Mouse (Mus musculus) C2C12 (cell line): ENCODE data around the gene Nrp1. TPM values are rescaled to one million over a fixed set of nuclear protein-coding genes. Genes with fewer than 3 reads are reported as not detected.

Experiments used
- H3K27me3 ChIP-seq: one replicate; pipeline ENCODE4 v1.6.1; 2011; ENCODE audit not compliant: control insufficient read depth, insufficient read depth, insufficient read length
- H3K36me3 ChIP-seq: one replicate; pipeline ENCODE4 v1.6.1; 2011; ENCODE audit not compliant: control insufficient read depth, insufficient read depth
- H3K4me3 ChIP-seq: one replicate; pipeline ENCODE4 v1.5.1; 2011; ENCODE audit warnings: mild to moderate bottlenecking, control low read depth; ENCODE audit not compliant: poor library complexity, insufficient read depth, severe bottlenecking
- H3K79me2 ChIP-seq: one replicate; pipeline ENCODE4 v1.6.1; 2011; ENCODE audit not compliant: control insufficient read depth, insufficient read depth
- H3K79me3 ChIP-seq: one replicate; pipeline ENCODE4 v1.6.1; 2011; ENCODE audit warnings: low read depth, control low read depth
- H3ac ChIP-seq: one replicate; pipeline ENCODE3; 2011; ENCODE audit warnings: low read depth; ENCODE audit not compliant: control insufficient read depth, insufficient read length
- CEBPB ChIP-seq: IDR thresholded peaks from one replicate; pipeline ENCODE4 v1.6.1; 2011; ENCODE audit warnings: low read depth, mild to moderate bottlenecking, control low read depth, moderate library complexity
- CTCF ChIP-seq: IDR thresholded peaks from one replicate; pipeline ENCODE4 v1.5.1; 2011; ENCODE audit not compliant: control insufficient read depth, insufficient read depth, insufficient read length
- FOSL1 ChIP-seq: IDR thresholded peaks from one replicate; pipeline ENCODE4 v1.8.0; 2011; ENCODE audit warnings: mild to moderate bottlenecking, low read length; ENCODE audit not compliant: poor library complexity, insufficient read depth, severe bottlenecking
- MAX ChIP-seq: IDR thresholded peaks from one replicate; pipeline ENCODE4 v1.6.1; 2011; ENCODE audit warnings: mild to moderate bottlenecking, control low read depth
- MYOD1 ChIP-seq: IDR thresholded peaks from one replicate; pipeline ENCODE4 v1.6.1; 2011; ENCODE audit warnings: low read depth; ENCODE audit not compliant: control insufficient read depth, insufficient read length
- MYOG ChIP-seq: IDR thresholded peaks from one replicate; pipeline ENCODE4 v1.6.1; 2011; ENCODE audit not compliant: control insufficient read depth, insufficient read length; ENCODE audit errors: extremely low read depth
- USF1 ChIP-seq: IDR thresholded peaks from one replicate; pipeline ENCODE4 v1.6.1; 2011; ENCODE audit warnings: low read depth, mild to moderate bottlenecking, control low read depth, moderate library complexity
- polyA plus RNA-seq: library from polyadenylated mRNA; unstranded; fragments of >200 nt; fragmentation: generic; extraction: Trizol; gene quantifications from one replicate; pipeline ENCODE4 v1.2.1, GENCODE M21; 2012; ENCODE audit warnings: missing spikeins

Nrp1 gene
- polyA plus RNA-seq, 1 experiment: 19.1 TPM

- TF ChIP-seq CEBPB (no peak), MYOG (no peak), MAX (no peak), MYOD1 (no peak)
- Histone ChIP-seq H3K36me3 (peaks cover 20% of the 10 kb centered on the region), H3K79me3 (no peaks in the 10 kb centered on the region), H3K27me3 (no peaks in the 10 kb centered on the region), H3K79me2 (no peaks in the 10 kb centered on the region), H3K4me3 (no peak overlapping the region), H3ac (no peak overlapping the region)
Measured at GRCm38 (mm10) chr8:128450390-128451032, 92.1 kb downstream of the Nrp1 start.

DNA sequence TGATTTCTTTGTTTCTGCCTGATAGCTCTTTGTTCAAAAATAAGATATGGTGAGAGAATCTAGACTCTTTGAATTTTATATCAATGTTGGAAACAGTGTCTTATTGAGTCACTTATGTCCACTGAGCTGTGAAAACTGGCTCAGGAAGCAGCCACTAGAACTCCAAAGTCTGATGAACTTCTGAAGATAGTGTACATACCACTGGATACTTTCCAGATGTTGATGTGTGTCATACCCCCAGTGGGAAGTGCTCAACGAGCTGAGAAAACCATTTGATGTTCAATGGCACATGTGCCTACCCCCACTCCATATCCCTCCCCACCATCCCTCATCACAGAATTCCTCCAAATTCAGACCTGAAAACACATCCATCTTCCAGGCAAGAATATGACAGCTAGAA lies 92.7 kb downstream of the Nrp1 start:
- H3K36me3 ChIP-seq: peaks cover 18% of the 10 kb centered on the region
- no peaks in the 10 kb centered on the region for H3K79me2 ChIP-seq
- no peak overlapping the region for H3K4me3 ChIP-seq
- no peak for TF ChIP-seq MAX
- H3ac ChIP-seq: no peak overlapping the region
- no peaks in the 10 kb centered on the region for H3K79me3 ChIP-seq
- H3K27me3 ChIP-seq: no peaks in the 10 kb centered on the region

DNA sequence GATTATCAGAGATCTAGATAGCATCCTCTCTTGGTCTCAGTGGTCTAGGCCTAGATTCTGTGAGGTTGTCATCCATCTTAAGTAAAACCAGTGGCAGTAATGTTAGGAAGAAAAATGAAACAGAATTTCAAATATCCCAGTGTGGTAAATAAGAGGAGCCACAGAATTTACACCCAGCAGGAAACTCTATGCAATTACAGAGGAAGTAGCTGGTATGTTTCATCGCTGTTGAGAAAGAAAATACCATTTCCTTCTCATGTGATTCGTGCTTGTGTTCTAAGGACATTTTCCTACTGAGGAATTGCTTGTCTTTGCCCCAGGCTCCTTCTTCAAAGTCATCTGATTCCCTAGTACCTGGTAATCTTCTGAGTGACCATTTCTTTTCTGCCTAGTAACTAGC lies 95.1 kb downstream of the Nrp1 start:
- H3K27me3 ChIP-seq: no peaks in the 10 kb centered on the region
- peaks cover 3% of the 10 kb centered on the region for H3K36me3 ChIP-seq
- no peak overlapping the region for H3K4me3 ChIP-seq
- no peak overlapping the region for H3ac ChIP-seq
- no peaks in the 10 kb centered on the region for H3K79me2 ChIP-seq
- no peaks in the 10 kb centered on the region for H3K79me3 ChIP-seq
- TF ChIP-seq CTCF (no peak), USF1 (no peak)

- TF ChIP-seq USF1 (no peak), MYOD1 (no peak), CTCF (no peak), MAX (no peak), CEBPB (no peak), FOSL1 (no peak)
- no peaks in the 10 kb centered on the region for H3K27me3 ChIP-seq
- peaks cover 3% of the 10 kb centered on the region for H3K36me3 ChIP-seq
- H3K79me2 ChIP-seq: no peaks in the 10 kb centered on the region
- no peaks in the 10 kb centered on the region for H3K79me3 ChIP-seq
- H3K4me3 ChIP-seq: no peak overlapping the region
- no peak overlapping the region for H3ac ChIP-seq
Measured at GRCm38 (mm10) chr8:128454026-128454425, 95.6 kb downstream of the Nrp1 start.

DNA sequence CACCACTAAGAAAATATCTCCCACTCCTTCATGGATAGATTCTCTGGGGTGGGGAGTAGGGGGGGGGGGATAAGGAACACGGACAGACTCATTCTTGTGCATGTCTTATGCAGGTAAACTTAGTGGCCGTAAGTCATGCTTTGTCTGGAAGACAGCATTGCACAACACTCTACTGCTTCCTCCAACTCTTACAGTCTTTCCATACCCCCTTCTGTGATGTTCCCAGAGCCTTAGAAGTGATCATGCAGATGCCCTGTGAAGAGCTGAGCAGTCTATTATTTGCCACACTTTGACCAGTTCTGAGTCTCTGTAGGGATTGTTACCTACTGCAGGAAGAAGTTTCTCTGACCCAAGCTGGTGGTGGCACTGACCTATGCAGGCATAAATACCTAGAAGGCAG lies 98.9 kb downstream of the Nrp1 start:
- Histone ChIP-seq H3K79me2 (no peaks in the 10 kb centered on the region), H3ac (no peak overlapping the region), H3K36me3 (peaks cover 16% of the 10 kb centered on the region), H3K79me3 (no peaks in the 10 kb centered on the region), H3K4me3 (no peak overlapping the region), H3K27me3 (no peaks in the 10 kb centered on the region)
- TF ChIP-seq CEBPB (no peak), MAX (no peak), USF1 (no peak)

- Histone ChIP-seq H3K36me3 (peaks cover 18% of the 10 kb centered on the region), H3K79me2 (no peaks in the 10 kb centered on the region), H3K79me3 (no peaks in the 10 kb centered on the region), H3K4me3 (no peak overlapping the region), H3K27me3 (no peaks in the 10 kb centered on the region), H3ac (no peak overlapping the region)
- TF ChIP-seq USF1 (no peak), MYOD1 (no peak), CEBPB (no peak), CTCF (no peak), MYOG (no peak), FOSL1 (no peak), MAX (no peak)
Measured at GRCm38 (mm10) chr8:128459704-128460103, 101.3 kb downstream of the Nrp1 start.

DNA sequence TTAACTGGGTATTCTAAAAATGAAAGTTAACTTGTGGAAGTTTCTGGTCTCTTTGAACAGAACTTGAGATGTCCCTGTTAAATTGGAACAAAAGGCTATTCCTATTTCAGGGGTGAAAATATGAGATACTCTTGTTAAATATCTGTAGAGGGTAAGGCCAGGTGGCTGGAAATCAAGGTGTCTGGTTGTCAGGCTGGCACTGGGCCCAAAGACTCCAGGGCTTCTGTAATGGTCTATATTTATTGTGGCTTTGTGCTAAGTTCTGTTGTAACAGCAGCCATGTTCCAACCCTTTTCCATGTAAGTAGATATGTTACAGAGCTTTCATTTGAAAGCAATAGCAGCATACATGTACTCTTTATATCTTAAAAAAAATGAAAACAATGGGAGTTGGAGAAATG lies 103.3 kb downstream of the Nrp1 start:
- Histone ChIP-seq H3K4me3 (no peak overlapping the region), H3K79me2 (no peaks in the 10 kb centered on the region)
- no peak for TF ChIP-seq MAX
- TF ChIP-seq MYOD1: no peak
- no peak for TF ChIP-seq CEBPB
- no peak for TF ChIP-seq MYOG
- no peak for TF ChIP-seq CTCF
- TF ChIP-seq FOSL1: no peak
- no peak for TF ChIP-seq USF1

More for the DNA sequence above, 103.3 kb downstream of the Nrp1 start:
- Histone ChIP-seq H3K79me3 (no peaks in the 10 kb centered on the region), H3K36me3 (peaks cover 15% of the 10 kb centered on the region), H3ac (no peak overlapping the region), H3K27me3 (no peaks in the 10 kb centered on the region)
